Mouse (Mus musculus): ENCODE data around the gene BC030867.

GRCm38 (mm10) chr11:102297577-102298556, 49.2 kb downstream of the BC030867 start:
- no peak for TF ChIP-seq CTCF (IDR thresholded peaks at IDR 0.05; ENCODE audit: insufficient read depth, low read length)
- TF ChIP-seq POLR2A (IDR thresholded peaks at IDR 0.05; ENCODE audit: borderline replicate concordance, extremely low read depth, low read depth, low read length) = no peak

Measured in lung, adult 2 months (tissue).